Mouse (Mus musculus) lung, adult 2 months (tissue): Measurements from ENCODE around the gene Hapln1.

ENCODE experiments used
- CTCF ChIP-seq: fragments of 200-500 bp; IDR thresholded peaks from 2 replicates; pipeline ENCODE4 v1.5.1; 2011; ENCODE audit warnings: mild to moderate bottlenecking, low read length, control low read depth; ENCODE audit not compliant: insufficient read depth
- POLR2A ChIP-seq: fragments of 200-500 bp; IDR thresholded peaks from 2 replicates; pipeline ENCODE4 v1.6.1; 2011; ENCODE audit warnings: low read depth, mild to moderate bottlenecking, control low read depth, low read length, borderline replicate concordance; ENCODE audit errors: extremely low read depth

DNA sequence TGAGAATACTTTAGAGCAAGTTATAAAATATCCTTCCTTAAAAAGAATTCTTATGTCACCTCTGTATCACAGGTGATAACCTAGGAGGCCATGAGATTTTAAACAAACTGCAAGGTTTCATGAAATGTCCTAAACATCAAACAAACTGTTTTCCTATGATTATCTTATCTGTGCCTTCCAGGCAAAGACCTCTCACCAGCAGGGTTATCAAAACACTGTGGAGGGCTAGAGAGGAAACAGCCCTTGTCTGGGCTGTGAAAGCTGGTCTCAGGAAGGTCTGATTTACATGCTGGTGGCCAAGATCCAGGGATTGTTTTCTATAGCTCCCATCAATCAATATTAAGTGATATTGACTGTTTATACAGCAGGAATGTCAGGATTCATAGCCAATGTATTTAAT lies 46.4 kb upstream of the Hapln1 start:
- TF ChIP-seq POLR2A (no peak), CTCF (no peak)
